Mouse (Mus musculus) hindbrain, postnatal 0 days (tissue): ENCODE measurements around the gene Smarca2. TPM values are rescaled to one million over a fixed set of nuclear protein-coding genes. Genes with fewer than 3 reads are reported as not detected.

Source experiments
- ATAC-seq: fragments of 200-750 bp; cut with Nextera tagmentation; 2 replicates; pipeline ENCODE4 v1.8.0; 2017; ENCODE audit warnings: mild to moderate bottlenecking, moderate TSS enrichment, moderate library complexity
- DNase-seq: peaks from one replicate; pipeline ENCODE4 v3.0.0-alpha.2; 2015; ENCODE audit warnings: low spot score
- H3K27ac ChIP-seq: fragments of 300-500 bp; sonication (generic); 2 replicates; pipeline ENCODE4 v1.5.1; 2014; ENCODE audit warnings: mild to moderate bottlenecking
- H3K27me3 ChIP-seq: fragments of 300-500 bp; sonication (generic); 2 replicates; pipeline ENCODE4 v1.6.1; 2014; ENCODE audit warnings: low read length, mixed read lengths; ENCODE audit not compliant: insufficient read depth
- H3K36me3 ChIP-seq: fragments of 300-500 bp; sonication (generic); 2 replicates; pipeline ENCODE4 v1.6.1; 2014; ENCODE audit warnings: low read length, mixed read lengths; ENCODE audit not compliant: insufficient read depth
- H3K4me1 ChIP-seq: fragments of 300-500 bp; sonication (generic); 2 replicates; pipeline ENCODE4 v1.6.1; 2014; ENCODE audit warnings: antibody characterized with exemption, low read length, mixed read lengths; ENCODE audit not compliant: insufficient read depth
- H3K4me2 ChIP-seq: fragments of 300-500 bp; sonication (generic); 2 replicates; pipeline ENCODE4 v1.6.1; 2014; ENCODE audit warnings: low read depth, mild to moderate bottlenecking, low read length, moderate library complexity, mixed read lengths
- H3K4me3 ChIP-seq: fragments of 300-500 bp; sonication (generic); 2 replicates; pipeline ENCODE4 v1.5.1; 2014; ENCODE audit warnings: low read length
- H3K9ac ChIP-seq: fragments of 300-500 bp; sonication (generic); replicated peaks from 2 replicates; pipeline ENCODE4 v1.6.1; 2014; ENCODE audit warnings: mild to moderate bottlenecking, low read length, moderate library complexity, mixed read lengths
- H3K9me3 ChIP-seq: fragments of 300-500 bp; sonication (generic); 2 replicates; pipeline ENCODE4 v1.6.1; 2016; ENCODE audit warnings: low read length, mixed read lengths
- CTCF ChIP-seq: IDR thresholded peaks from 2 replicates; pipeline ENCODE4 v1.5.1; 2016; ENCODE audit warnings: antibody characterized with exemption, control low read depth, low read depth
- WGBS: fragments of 180-500 bp; shearing (Covaris S2); extraction: QIAGEN DNeasy Blood & Tissue Kit; methylation state at CpG from one replicate; pipeline ENCODE4 v1.1.7; 2014; 5-methylcytosine and 5-hydroxymethylcytosine counted together
- polyA plus RNA-seq: library from polyadenylated mRNA; unstranded; fragments of >200 nt; fragmentation: Nextera tagmentation; extraction: Ambion mirVana; gene quantifications from 2 replicates; pipeline ENCODE4 v1.2.1, GENCODE M21; 2015
- total RNA-seq: library from RNA; depleted of rRNA; stranded (reverse); fragments of >200 nt; gene quantifications from 2 replicates; pipeline ENCODE4 v1.2.3, GENCODE M21; 2014

Gene Smarca2
- total and polyA plus RNA-seq, 2 experiments from 2014 or later = 82.0 to 87.7 TPM

DNA sequence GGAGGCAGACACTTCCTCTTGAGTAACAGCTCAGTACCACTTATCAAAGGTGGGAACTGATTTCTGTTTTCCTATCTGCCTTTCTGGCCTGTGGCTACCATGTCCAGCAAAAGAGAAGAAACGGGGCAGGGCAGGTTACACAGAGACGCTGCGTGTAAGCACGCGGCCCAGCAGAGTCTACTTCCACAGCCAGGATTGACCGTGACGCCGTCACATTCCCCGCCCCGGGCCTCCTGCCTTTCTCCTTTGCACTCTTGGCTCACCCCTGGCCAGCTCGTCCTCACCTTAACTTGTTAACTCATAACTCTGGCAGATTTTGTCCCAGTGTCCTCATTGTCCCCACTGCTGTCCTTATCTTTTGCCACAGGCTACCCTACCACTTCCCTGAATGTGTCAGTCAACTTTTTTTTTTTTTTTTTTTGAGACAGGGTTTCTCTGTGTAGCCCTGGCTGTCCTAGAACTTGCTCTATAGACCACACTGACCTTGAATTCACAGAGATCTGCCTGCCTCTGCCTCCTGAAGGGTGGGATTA lies 167.3 kb downstream of the Smarca2 start:
- H3K36me3 ChIP-seq = peaks cover 17% of the 10 kb centered on the region
- no peak overlapping the region for H3K4me2 ChIP-seq
- ATAC-seq (no peak), DNase-seq (no peak)
- H3K9ac ChIP-seq = no peak overlapping the region
- H3K27me3 ChIP-seq = no peaks in the 10 kb centered on the region
- 0 out of 2 replicates have a peak overlapping the region, but pooled peaks have one; percentile 87 for H3K27ac ChIP-seq
- no peak for TF ChIP-seq CTCF
- peaks cover 11% of the 10 kb centered on the region for H3K4me1 ChIP-seq
- 95% methylated on average over 11 of the region's 11 CpGs for WGBS
- H3K4me3 ChIP-seq = no peak overlapping the region
- no peaks in the 10 kb centered on the region for H3K9me3 ChIP-seq

DNA sequence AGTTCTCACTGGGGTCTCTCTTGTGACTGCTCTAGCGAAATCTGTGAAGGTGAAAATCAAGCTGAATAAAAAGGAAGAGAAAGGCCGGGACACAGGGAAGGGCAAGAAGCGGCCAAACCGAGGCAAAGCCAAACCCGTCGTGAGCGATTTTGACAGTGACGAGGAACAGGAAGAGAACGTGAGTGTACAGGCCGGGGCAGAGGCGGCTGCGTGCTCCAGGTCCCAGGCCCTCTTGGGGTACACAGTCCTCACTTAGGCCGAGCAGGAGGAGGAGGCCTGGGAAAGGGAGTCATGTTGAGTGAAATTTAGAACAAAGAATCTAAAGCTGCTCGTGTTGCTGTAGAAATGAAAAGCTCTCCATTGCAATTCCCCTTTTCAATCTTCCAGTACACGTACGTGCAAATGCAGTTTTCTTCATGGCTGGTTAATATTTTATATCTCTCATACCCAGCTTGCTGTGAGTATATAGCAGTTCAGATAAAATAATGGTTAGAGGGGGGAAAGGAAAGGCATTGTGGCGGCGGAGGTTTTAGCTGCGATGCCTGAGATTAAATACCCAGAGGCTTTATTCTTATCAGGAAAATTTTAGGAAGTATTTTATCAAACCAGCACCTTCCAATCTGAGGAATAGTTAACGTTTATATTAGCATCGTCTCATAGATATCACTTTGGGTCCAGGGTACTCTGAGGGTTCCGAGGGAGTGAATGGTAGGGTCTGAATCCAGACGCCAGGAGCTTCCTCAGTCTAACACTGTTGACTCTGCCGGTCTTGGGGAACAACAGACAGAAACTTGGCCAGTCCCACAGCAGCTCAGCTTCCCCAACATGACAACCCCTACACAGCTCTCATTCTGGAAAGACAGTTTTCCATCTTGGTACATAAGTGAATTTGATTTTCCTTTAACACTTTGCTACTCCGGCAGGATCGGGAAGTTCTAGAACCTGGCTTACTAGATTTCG lies 171.5 kb downstream of the Smarca2 start:
- ATAC-seq (no peak), DNase-seq (no peak)
- no peaks in the 10 kb centered on the region for H3K9me3 ChIP-seq
- no peaks in the 10 kb centered on the region for H3K4me1 ChIP-seq
- no peak for TF ChIP-seq CTCF
- no peak overlapping the region for H3K27ac ChIP-seq
- WGBS = 85% methylated on average over 27 of the region's 27 CpGs
- H3K27me3 ChIP-seq = no peaks in the 10 kb centered on the region
- peaks cover 20% of the 10 kb centered on the region for H3K36me3 ChIP-seq
- no peak overlapping the region for H3K4me3 ChIP-seq
- H3K4me2 ChIP-seq = no peak overlapping the region
- no peak overlapping the region for H3K9ac ChIP-seq

GRCm38 (mm10) chr19:26778199-26778598 lies 173.3 kb downstream of the Smarca2 start:
- no peak for ATAC-seq
- no peaks in the 10 kb centered on the region for H3K27me3 ChIP-seq

GRCm38 (mm10) chr19:26781209-26781608 lies 176.4 kb downstream of the Smarca2 start:
- Histone ChIP-seq H3K4me2 (no peak overlapping the region), H3K4me3 (no peak overlapping the region), H3K36me3 (peaks cover 3% of the 10 kb centered on the region; the same call in 1 of the 2 replicates), H3K9ac (no peak overlapping the region), H3K27me3 (no peaks in the 10 kb centered on the region), H3K27ac (no peak overlapping the region), H3K9me3 (no peaks in the 10 kb centered on the region), H3K4me1 (no peaks in the 10 kb centered on the region)
- TF ChIP-seq CTCF = no peak
- ATAC-seq = no peak
- no peak for DNase-seq
- 96% methylated on average over 2 of the region's 2 CpGs for WGBS

More at GRCm38 (mm10) chr19:26778199-26778598, 173.3 kb downstream of the Smarca2 start:
- TF ChIP-seq CTCF = no peak
- no peak overlapping the region for H3K27ac ChIP-seq
- no peak overlapping the region for H3K9ac ChIP-seq
- no peak overlapping the region for H3K4me2 ChIP-seq
- peaks cover 16% of the 10 kb centered on the region; the same call in 1 of the 2 replicates for H3K36me3 ChIP-seq
- WGBS = 94% methylated on average over 5 of the region's 5 CpGs
- H3K9me3 ChIP-seq = no peaks in the 10 kb centered on the region
- no peaks in the 10 kb centered on the region for H3K4me1 ChIP-seq
- H3K4me3 ChIP-seq = no peak overlapping the region
- no peak for DNase-seq

DNA sequence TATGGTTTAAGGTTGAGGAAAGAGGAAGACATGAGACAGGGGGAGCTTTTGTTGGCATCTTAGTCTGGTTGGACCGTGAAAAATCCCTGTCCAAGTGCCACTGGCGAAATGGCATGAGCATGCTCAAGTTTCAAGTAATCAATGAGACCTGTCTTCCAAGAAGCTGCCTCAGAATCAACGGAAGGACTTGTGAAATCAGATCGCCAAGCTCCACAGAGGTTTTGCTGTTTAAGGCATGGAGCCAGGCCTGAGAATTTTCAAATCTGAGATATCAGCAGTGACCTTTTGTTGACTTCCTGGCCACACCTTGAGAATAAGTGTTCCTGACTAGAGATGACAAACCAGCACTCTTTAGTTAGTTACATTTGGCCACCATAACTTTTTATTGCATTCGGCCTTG lies 183.6 kb downstream of the Smarca2 start:
- DNase-seq = no peak
- H3K36me3 ChIP-seq = no peaks in the 10 kb centered on the region
- no peaks in the 10 kb centered on the region for H3K9me3 ChIP-seq
- no peak overlapping the region for H3K9ac ChIP-seq
- H3K27ac ChIP-seq = no peak overlapping the region
- no peak overlapping the region for H3K4me2 ChIP-seq
- 88% methylated on average over 5 of the region's 5 CpGs for WGBS
- H3K4me1 ChIP-seq = no peaks in the 10 kb centered on the region
- no peak overlapping the region for H3K4me3 ChIP-seq
- H3K27me3 ChIP-seq = no peaks in the 10 kb centered on the region
- no peak for TF ChIP-seq CTCF
- no peak for ATAC-seq

- ATAC-seq (no peak), DNase-seq (no peak)
- Histone ChIP-seq H3K36me3 (no peaks in the 10 kb centered on the region), H3K4me2 (no peak overlapping the region), H3K4me3 (no peak overlapping the region), H3K9ac (no peak overlapping the region), H3K27me3 (no peaks in the 10 kb centered on the region), H3K27ac (no peak overlapping the region), H3K4me1 (no peaks in the 10 kb centered on the region), H3K9me3 (no peaks in the 10 kb centered on the region)
- WGBS = 79% methylated on average over 5 of the region's 5 CpGs
- TF ChIP-seq CTCF = no peak
Measured at GRCm38 (mm10) chr19:26790386-26791346, 185.8 kb downstream of the Smarca2 start.
